Mouse (Mus musculus): ENCODE data around the gene Olfr1272. TPM values are rescaled to one million over a fixed set of nuclear protein-coding genes. Genes with fewer than 3 reads are reported as not detected.
"Not testable (repeated sequence)": the region's sequence is repeated elsewhere in the genome, so short reads cannot be mapped to it uniquely, and the experiment has no call there.

The Olfr1272 gene
- not detected for total RNA-seq (2021)

GRCm38 (mm10) chr2:90292741-90293140, at the start of gene Olfr1272:
Gene Olfr1272, minus strand, starts transcription at chr2:90292841.
- intact Hi-C loops (cut with DNase I): no loop called here
- DNase-seq (ENCODE audit: low spot score in 2 of 2): no peak

GRCm38 (mm10) chr2:90321900-90322299, 29.3 kb upstream of the Olfr1272 start, which contains the start of gene Gm13769:
Gene Gm13769, plus strand, starts transcription at chr2:90322200.
- intact Hi-C loops (cut with DNase I); DNase-seq (ENCODE audit: low spot score in 2 of 2): not testable (repeated sequence)

GRCm38 (mm10) chr2:90270932-90271331, 21.7 kb downstream of the Olfr1272 start, which contains the start of gene Olfr1271:
Gene Olfr1271, minus strand, starts transcription at chr2:90271032.
- no peak for DNase-seq (ENCODE audit: low spot score in 2 of 2)
- intact Hi-C loops (cut with DNase I): no loop called here

- no peak for DNase-seq (ENCODE audit: low spot score in 2 of 2)
- intact Hi-C loops (cut with DNase I): no loop called here
These were observed 35.1 kb downstream of the Olfr1272 start, which contains the start of gene Olfr142 for GRCm38 (mm10) chr2:90257492-90257891. Gene Olfr142, minus strand, starts transcription at chr2:90257592.

Other genes with a start within 250 kb of the Olfr1272 start
- gene Olfr140, start 229.2 kb downstream of the Olfr1272 start, total RNA-seq (2021): not detected
- gene Olfr1269, start 171.4 kb downstream of the Olfr1272 start, total RNA-seq (2021): not detected
- not detected for gene Olfr32, start 150.5 kb downstream of the Olfr1272 start, total RNA-seq (2021)
- not detected for gene Olfr1270, start 139.8 kb downstream of the Olfr1272 start, total RNA-seq (2021)
- gene Olfr1506, start 68.3 kb downstream of the Olfr1272 start, total RNA-seq (2021): under 1 TPM in 1 of 2 experiments, not detected in 1; 0.18 TPM
- not detected for gene Olfr142, start 35.2 kb downstream of the Olfr1272 start, total RNA-seq (2021)
- gene Olfr1271, start 21.8 kb downstream of the Olfr1272 start, total RNA-seq (2021): not detected
- gene Gm13769, start 29.4 kb upstream of the Olfr1272 start, total RNA-seq (2021): under 1 TPM in 1 of 2 experiments, not detected in 1; 0.27 TPM
- gene Olfr1274-ps, start 105.8 kb upstream of the Olfr1272 start, total RNA-seq (2021): not detected

Measured in left cerebral cortex, postnatal 25 days (tissue).